Mouse (Mus musculus) heart, adult 2 months (tissue): Measurements from ENCODE around the gene Wfdc1. TPM values are rescaled to one million over a fixed set of nuclear protein-coding genes. Genes with fewer than 3 reads are reported as not detected.

Experiments used
- DNase-seq, 2 experiments: peaks; one replicate each; pipeline ENCODE4 v3.0.0; 2021
- H3K27ac ChIP-seq: fragments of 200-600 bp; 2 replicates; pipeline ENCODE4 v1.8.1; 2022
- H3K27me3 ChIP-seq: fragments of 200-500 bp; 2 replicates; pipeline ENCODE4 v1.6.1; 2012; ENCODE audit warnings: mild to moderate bottlenecking, low read length, inconsistent platforms, mixed read lengths; ENCODE audit not compliant: control insufficient read depth, insufficient read depth
- H3K36me3 ChIP-seq: fragments of 200-500 bp; 2 replicates; pipeline ENCODE4 v1.6.1; 2012; ENCODE audit warnings: low read length, inconsistent platforms; ENCODE audit not compliant: control insufficient read depth, insufficient read depth
- H3K4me1 ChIP-seq: fragments of 200-500 bp; 2 replicates; pipeline ENCODE4 v1.6.1; 2011; ENCODE audit warnings: low read length; ENCODE audit not compliant: control insufficient read depth, insufficient read depth
- H3K4me3 ChIP-seq: fragments of 200-600 bp; 2 replicates; pipeline ENCODE4 v1.8.1; 2022
- H3K79me2 ChIP-seq: fragments of 200-500 bp; replicated peaks from 2 replicates; pipeline ENCODE4 v1.6.1; 2012; ENCODE audit warnings: mild to moderate bottlenecking, inconsistent platforms, low read length, moderate library complexity, mixed read lengths; ENCODE audit not compliant: control insufficient read depth, insufficient read depth
- H3K9ac ChIP-seq: fragments of 200-500 bp; 2 replicates; pipeline ENCODE4 v1.6.1; 2012; ENCODE audit warnings: low read depth, mild to moderate bottlenecking, control low read depth, inconsistent platforms, low read length, mixed read lengths
- CTCF ChIP-seq: fragments of 200-600 bp; IDR thresholded peaks from 2 replicates; pipeline ENCODE4 v1.8.1; 2022; ENCODE audit warnings: antibody characterized with exemption, mild to moderate bottlenecking, moderate library complexity
- EP300 ChIP-seq: fragments of 200-500 bp; IDR thresholded peaks from 2 replicates; pipeline ENCODE4 v1.6.1; 2011; ENCODE audit warnings: low read depth, low read length, control low read depth; ENCODE audit not compliant: insufficient read depth
- POLR2A ChIP-seq: fragments of 200-500 bp; IDR thresholded peaks from 2 replicates; pipeline ENCODE4 v1.6.1; 2011; ENCODE audit warnings: mild to moderate bottlenecking, low read depth, low read length, control low read depth; ENCODE audit not compliant: insufficient read depth
- WGBS: fragments of 180-500 bp; shearing (Covaris S2); methylation state at CpG from one replicate; pipeline ENCODE4 v1.1.7; 2018; 5-methylcytosine and 5-hydroxymethylcytosine counted together
- intact Hi-C: fragments of 180-260 bp; cut with DNase I; formaldehyde crosslinking; loops from one replicate; pipeline ENCODE4 v1.15.1; 2025
- polyA plus RNA-seq: library from polyadenylated mRNA; depleted of rRNA; stranded (reverse); fragments of >200 nt; gene quantifications from 2 replicates; pipeline ENCODE4 v1.2.3, GENCODE M21; 2012
- total RNA-seq, 2 experiments: library from RNA; stranded (reverse); gene quantifications; 2 replicates each; pipeline ENCODE4 v1.2.3; 2021

The Wfdc1 gene
- total and polyA plus RNA-seq, 3 experiments: 27.9 to 39.0 (median 33.2) TPM

- Histone ChIP-seq H3K79me2 (no peaks in the 10 kb centered on the region), H3K27ac (peak overlapping the region; percentile 52), H3K9ac (no peak overlapping the region), H3K36me3 (no peaks in the 10 kb centered on the region), H3K27me3 (no peaks in the 10 kb centered on the region), H3K4me3 (no peak overlapping the region), H3K4me1 (no peaks in the 10 kb centered on the region; the same call in 1 of the 2 replicates)
- intact Hi-C loops: no loop called here
- TF ChIP-seq EP300: peak; percentile 84; the same call in 1 of the 2 replicates
- no peak; the same call in 1 of the 2 replicates for TF ChIP-seq POLR2A
- 63% methylated on average over 14 of the region's 14 CpGs for WGBS
- no peak for DNase-seq
These were observed 45.2 kb upstream of the Wfdc1 start for GRCm38 (mm10) chr8:119620848-119621465.

- Histone ChIP-seq H3K4me3 (no peak overlapping the region), H3K4me1 (no peaks in the 10 kb centered on the region; the same call in 1 of the 2 replicates), H3K27ac (no peak overlapping the region), H3K27me3 (no peaks in the 10 kb centered on the region), H3K79me2 (no peaks in the 10 kb centered on the region), H3K9ac (no peak overlapping the region), H3K36me3 (no peaks in the 10 kb centered on the region)
- TF ChIP-seq CTCF (no peak), EP300 (no peak), POLR2A (no peak)
- no peak for DNase-seq
- WGBS: 69% methylated on average over 4 of the region's 4 CpGs
- intact Hi-C loops: no loop called here
These were observed 43.6 kb upstream of the Wfdc1 start for GRCm38 (mm10) chr8:119622555-119622954.

- Histone ChIP-seq H3K9ac (no peak overlapping the region), H3K27me3 (no peaks in the 10 kb centered on the region), H3K36me3 (no peaks in the 10 kb centered on the region), H3K4me3 (no peak overlapping the region), H3K4me1 (no peaks in the 10 kb centered on the region; the same call in 1 of the 2 replicates), H3K79me2 (no peaks in the 10 kb centered on the region), H3K27ac (no peak overlapping the region)
- intact Hi-C loops: no loop called here
- TF ChIP-seq EP300: no peak
- TF ChIP-seq CTCF: no peak
- no peak for TF ChIP-seq POLR2A
- DNase-seq: no peak
- WGBS: 70% methylated on average over 8 of the region's 8 CpGs
These were observed 43.1 kb upstream of the Wfdc1 start for GRCm38 (mm10) chr8:119623061-119623460.

- H3K79me2 ChIP-seq: no peaks in the 10 kb centered on the region
- no peaks in the 10 kb centered on the region; the same call in 1 of the 2 replicates for H3K4me1 ChIP-seq
- H3K27me3 ChIP-seq: no peaks in the 10 kb centered on the region
- TF ChIP-seq EP300 (no peak), CTCF (no peak), POLR2A (no peak)
- DNase-seq: no peak
- WGBS: 70% methylated on average over 1 of the region's 1 CpGs
- H3K36me3 ChIP-seq: no peaks in the 10 kb centered on the region
- intact Hi-C loops: no loop called here
- no peak overlapping the region for H3K9ac ChIP-seq
- H3K27ac ChIP-seq: no peak overlapping the region
- no peak overlapping the region for H3K4me3 ChIP-seq
These were observed 42.4 kb upstream of the Wfdc1 start for GRCm38 (mm10) chr8:119623744-119624143.

- intact Hi-C loops: no loop called here
- DNase-seq: no peak
- H3K27ac ChIP-seq: no peak overlapping the region
- H3K9ac ChIP-seq: no peak overlapping the region
- no peaks in the 10 kb centered on the region for H3K79me2 ChIP-seq
- no peak overlapping the region for H3K4me3 ChIP-seq
- no peaks in the 10 kb centered on the region; the same call in 1 of the 2 replicates for H3K4me1 ChIP-seq
- no peaks in the 10 kb centered on the region for H3K36me3 ChIP-seq
- TF ChIP-seq CTCF (no peak), POLR2A (no peak), EP300 (no peak)
- WGBS: 90% methylated on average over 7 of the region's 7 CpGs
- H3K27me3 ChIP-seq: no peaks in the 10 kb centered on the region
These were observed 41.2 kb upstream of the Wfdc1 start for GRCm38 (mm10) chr8:119624916-119625315.

GRCm38 (mm10) chr8:119625788-119626187 is 40.4 kb upstream of the Wfdc1 start:
- Histone ChIP-seq H3K4me3 (no peak overlapping the region), H3K27ac (no peak overlapping the region), H3K9ac (no peak overlapping the region), H3K27me3 (no peaks in the 10 kb centered on the region), H3K4me1 (no peaks in the 10 kb centered on the region), H3K79me2 (no peaks in the 10 kb centered on the region), H3K36me3 (no peaks in the 10 kb centered on the region)
- intact Hi-C loops: no loop called here
- 87% methylated on average over 22 of the region's 22 CpGs for WGBS
- DNase-seq: no peak
- TF ChIP-seq POLR2A (no peak), EP300 (no peak), CTCF (no peak)
